Mouse (Mus musculus) limb, embryonic 14.5 days (tissue): ENCODE results near the gene Gm45837. TPM values are rescaled to one million over a fixed set of nuclear protein-coding genes. Genes with fewer than 3 reads are reported as not detected.
A peak's percentile ranks its signal among the peaks of the same experiment; 100 is the strongest.

Source experiments
- ATAC-seq: fragments of 200-750 bp; cut with Nextera tagmentation; 2 replicates; pipeline ENCODE4 v1.8.0; 2017; ENCODE audit warnings: low read depth, moderate number of reproducible peaks, moderate TSS enrichment; ENCODE audit not compliant: low FRiP score
- DNase-seq: peaks from one replicate; pipeline ENCODE4 v3.0.0-alpha.2; 2015; ENCODE audit warnings: low spot score
- H3K27ac ChIP-seq: fragments of 300-500 bp; sonication (generic); replicated peaks from 2 replicates; pipeline ENCODE4 v1.5.1; 2014; ENCODE audit warnings: low read depth, mild to moderate bottlenecking, low read length, moderate library complexity, mixed read lengths
- H3K27me3 ChIP-seq: fragments of 300-500 bp; sonication (generic); 2 replicates; pipeline ENCODE4 v1.6.1; 2014; ENCODE audit warnings: low read length, mixed read lengths; ENCODE audit not compliant: control insufficient read depth, insufficient read depth
- H3K36me3 ChIP-seq: fragments of 300-500 bp; sonication (generic); 2 replicates; pipeline ENCODE4 v1.6.1; 2014; ENCODE audit warnings: mild to moderate bottlenecking, low read length, moderate library complexity, mixed read lengths; ENCODE audit not compliant: control insufficient read depth, insufficient read depth
- H3K4me1 ChIP-seq: fragments of 300-500 bp; sonication (generic); 2 replicates; pipeline ENCODE4 v1.6.1; 2014; ENCODE audit warnings: antibody characterized with exemption, low read length, mixed read lengths; ENCODE audit not compliant: control insufficient read depth, insufficient read depth
- H3K4me2 ChIP-seq: fragments of 300-500 bp; sonication (generic); replicated peaks from 2 replicates; pipeline ENCODE4 v1.6.1; 2014; ENCODE audit warnings: low read depth, mild to moderate bottlenecking, low read length, moderate library complexity; ENCODE audit not compliant: severe bottlenecking
- H3K4me3 ChIP-seq: fragments of 300-500 bp; sonication (generic); replicated peaks from 2 replicates; pipeline ENCODE4 v1.5.1; 2014; ENCODE audit warnings: low read length
- H3K9ac ChIP-seq: fragments of 300-500 bp; sonication (generic); 2 replicates; pipeline ENCODE4 v1.6.1; 2014; ENCODE audit warnings: mild to moderate bottlenecking, low read depth, low read length, moderate library complexity; ENCODE audit not compliant: severe bottlenecking
- H3K9me3 ChIP-seq: fragments of 300-500 bp; sonication (generic); 2 replicates; pipeline ENCODE4 v1.6.1; 2016; ENCODE audit warnings: low read length; ENCODE audit not compliant: control insufficient read depth
- POLR2A ChIP-seq: fragments of 200-500 bp; IDR thresholded peaks from 2 replicates; pipeline ENCODE4 v1.8.0; 2012; ENCODE audit warnings: inconsistent platforms, mild to moderate bottlenecking, moderate library complexity, borderline replicate concordance; ENCODE audit not compliant: insufficient read depth, insufficient read length; ENCODE audit errors: extremely low read depth
- WGBS: fragments of 180-500 bp; shearing (Covaris S2); extraction: QIAGEN DNeasy Blood & Tissue Kit; methylation state at CpG from one replicate; pipeline ENCODE4 v1.1.7; 2014; 5-methylcytosine and 5-hydroxymethylcytosine counted together
- polyA plus RNA-seq, 2 experiments: library from polyadenylated mRNA; depleted of rRNA in 1 of 2; stranded (reverse) in 1 of 2; unstranded in 1 of 2; fragments of >200 nt; fragmentation: Nextera tagmentation in 1 of 2; extraction: Ambion mirVana in 1 of 2; gene quantifications; 2 replicates each; pipeline versions ENCODE4 v1.2.1 to v1.2.3; 2012 to 2014

Gm45837 gene
- polyA plus RNA-seq, 2 experiments, result 0.41 to 7.5 TPM

DNA sequence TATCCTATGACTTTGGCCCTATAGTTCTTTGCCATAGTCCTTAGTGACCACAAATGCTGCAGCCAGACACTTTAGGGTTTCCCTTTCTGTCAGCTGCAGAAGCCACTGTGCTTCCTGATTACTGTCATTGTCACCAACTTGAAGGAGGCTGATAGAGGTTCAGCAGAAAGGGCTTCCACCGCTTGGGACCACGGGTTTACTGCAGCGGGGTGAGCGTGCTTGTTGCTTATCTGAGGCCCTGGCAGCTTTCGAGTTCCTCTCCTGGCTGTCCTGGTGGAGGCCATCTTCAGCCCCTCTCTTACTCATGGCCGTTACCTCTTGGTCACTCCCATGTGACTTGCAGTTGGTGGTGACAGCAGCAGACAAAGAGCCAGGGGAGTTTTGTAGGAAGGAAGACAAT, 21.4 kb upstream of the Gm45837 start:
- no peak overlapping the region for H3K9ac ChIP-seq
- no peak overlapping the region for H3K27ac ChIP-seq
- no peak for TF ChIP-seq POLR2A
- H3K9me3 ChIP-seq, result no peaks in the 10 kb centered on the region
- DNase-seq (no peak), ATAC-seq (no peak)
- no peak overlapping the region for H3K4me2 ChIP-seq
- WGBS, result 71% methylated on average over 6 of the region's 6 CpGs
- peaks cover 37% of the 10 kb centered on the region for H3K4me1 ChIP-seq
- H3K27me3 ChIP-seq, result no peaks in the 10 kb centered on the region
- H3K4me3 ChIP-seq, result no peak overlapping the region
- H3K36me3 ChIP-seq, result peaks cover 3% of the 10 kb centered on the region; the same call in 1 of the 2 replicates

GRCm38 (mm10) chr7:101391909-101392479, 18.7 kb upstream of the Gm45837 start:
- H3K4me2 ChIP-seq, result no peak overlapping the region
- 0 out of 2 replicates have a peak overlapping the region, but pooled peaks have one; percentile 7 for H3K9ac ChIP-seq
- peak overlapping the region; percentile 95 for H3K27ac ChIP-seq
- no peak for DNase-seq
- H3K9me3 ChIP-seq, result no peaks in the 10 kb centered on the region
- no peak overlapping the region for H3K4me3 ChIP-seq
- no peaks in the 10 kb centered on the region for H3K27me3 ChIP-seq
- WGBS, result 60% methylated on average over 4 of the region's 4 CpGs
- ATAC-seq, result no peak
- H3K4me1 ChIP-seq, result peaks cover 44% of the 10 kb centered on the region
- no peak for TF ChIP-seq POLR2A
- peaks cover 7% of the 10 kb centered on the region for H3K36me3 ChIP-seq

DNA sequence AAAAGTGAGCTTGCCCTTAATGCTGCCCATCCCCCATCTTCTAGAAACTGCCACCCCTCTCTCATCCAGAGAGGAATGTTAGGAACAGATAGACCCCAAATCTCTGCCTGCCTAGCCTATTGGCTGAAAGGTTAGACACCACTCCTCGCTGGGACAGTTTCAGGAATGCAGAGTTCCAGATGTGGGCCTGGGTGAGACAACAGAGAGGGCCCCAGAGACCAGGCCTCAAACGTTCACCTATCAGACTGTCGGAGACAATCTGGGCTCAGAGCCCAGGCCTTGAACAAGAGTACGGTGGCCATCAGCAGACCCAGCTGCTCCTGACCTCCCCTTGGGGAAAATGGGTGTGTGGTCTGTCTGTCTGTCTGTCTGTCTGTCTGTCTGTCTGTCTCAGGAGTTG, 17.7 kb upstream of the Gm45837 start:
- DNase-seq (peak; percentile 55), ATAC-seq (no peak)
- H3K4me3 ChIP-seq, result no peak overlapping the region
- H3K27me3 ChIP-seq, result no peaks in the 10 kb centered on the region
- peaks cover 7% of the 10 kb centered on the region for H3K36me3 ChIP-seq
- H3K9me3 ChIP-seq, result no peaks in the 10 kb centered on the region
- WGBS, result 20% methylated on average over 4 of the region's 4 CpGs
- 0 out of 2 replicates have a peak overlapping the region, but pooled peaks have one; percentile 51 for H3K9ac ChIP-seq
- H3K27ac ChIP-seq, result peak overlapping the region; percentile 95
- H3K4me2 ChIP-seq, result 0 out of 2 replicates have a peak overlapping the region, but pooled peaks have one; percentile 61
- peaks cover 44% of the 10 kb centered on the region for H3K4me1 ChIP-seq
- no peak for TF ChIP-seq POLR2A

DNA sequence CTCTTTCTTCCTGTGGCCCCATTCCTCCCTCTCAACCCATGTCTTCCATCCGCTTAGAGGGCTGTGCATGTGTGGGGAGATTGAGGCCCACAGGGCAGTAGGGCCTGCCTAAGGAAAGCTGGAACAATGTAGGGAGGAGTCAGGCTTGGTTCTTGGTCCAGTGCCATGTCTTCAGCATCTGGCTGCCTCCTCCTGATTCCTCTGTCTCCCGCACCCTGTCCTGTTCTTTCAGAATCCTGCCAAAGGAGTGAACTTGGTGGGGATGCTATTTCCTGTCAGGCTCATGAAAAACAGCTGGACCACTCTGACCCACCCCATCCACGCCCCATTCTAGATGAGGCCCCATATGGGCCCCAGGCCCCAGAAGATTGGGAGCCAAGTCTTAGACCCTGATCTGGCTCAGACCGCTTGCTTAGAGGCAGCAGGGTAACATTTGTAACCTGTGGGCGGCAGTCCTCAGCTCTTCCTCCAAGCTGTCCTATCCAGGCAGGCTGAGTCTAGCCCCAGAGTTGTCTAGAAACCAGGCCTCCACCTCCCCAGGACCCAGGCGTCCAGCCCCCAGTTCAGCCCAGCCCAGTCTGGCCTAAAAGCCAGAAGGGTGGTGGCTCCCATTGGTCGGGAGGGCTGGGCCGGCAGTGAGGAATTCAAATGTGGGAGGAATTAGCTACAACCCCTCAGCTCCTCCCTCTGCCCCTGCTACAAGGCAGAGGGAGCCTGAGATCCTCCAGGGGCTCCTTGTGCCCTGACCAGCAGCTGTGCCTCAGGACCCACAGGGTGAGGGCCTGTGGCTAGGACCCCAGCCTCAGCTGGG, 16.8 kb upstream of the Gm45837 start:
- peaks cover 44% of the 10 kb centered on the region for H3K4me1 ChIP-seq
- 26% methylated on average over 8 of the region's 8 CpGs for WGBS
- H3K27me3 ChIP-seq, result no peaks in the 10 kb centered on the region
- H3K4me2 ChIP-seq, result peak overlapping the region; percentile 61
- no peak for TF ChIP-seq POLR2A
- peak; percentile 90 for DNase-seq
- peak overlapping the region; percentile 95 for H3K27ac ChIP-seq
- H3K9me3 ChIP-seq, result no peaks in the 10 kb centered on the region
- peak; percentile 80 for ATAC-seq
- H3K9ac ChIP-seq, result peak overlapping the region; percentile 51
- peaks cover 15% of the 10 kb centered on the region for H3K36me3 ChIP-seq
- H3K4me3 ChIP-seq, result peak overlapping the region; percentile 36

DNA sequence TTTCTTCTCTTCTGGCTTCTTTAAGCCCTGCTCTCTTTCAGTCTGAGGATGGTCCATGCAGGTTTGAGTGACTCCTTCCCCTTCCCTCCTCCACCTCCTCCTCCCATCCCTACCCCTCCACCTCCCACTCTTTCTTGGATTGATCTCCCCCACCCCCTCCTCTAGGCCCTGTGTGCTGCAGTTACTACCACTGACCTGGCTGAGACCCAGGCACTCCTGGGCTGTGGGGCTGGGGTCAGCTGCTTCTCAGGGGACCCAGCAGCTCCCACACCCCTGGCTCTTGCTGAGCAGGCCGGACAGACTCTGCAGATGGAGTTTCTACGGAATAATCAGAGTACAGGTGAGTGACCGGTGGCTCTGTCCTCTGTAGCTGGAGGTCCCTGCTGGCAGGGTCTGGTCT, 16.1 kb upstream of the Gm45837 start:
- Histone ChIP-seq H3K36me3 (peaks cover 19% of the 10 kb centered on the region), H3K27me3 (no peaks in the 10 kb centered on the region), H3K4me3 (peak overlapping the region; percentile 36), H3K9ac (peak overlapping the region; percentile 51), H3K27ac (peak overlapping the region; percentile 95), H3K9me3 (no peaks in the 10 kb centered on the region), H3K4me1 (peaks cover 44% of the 10 kb centered on the region), H3K4me2 (peak overlapping the region; percentile 61)
- ATAC-seq (0 out of 2 replicates have a peak, but pooled peaks have one; percentile 1), DNase-seq (no peak)
- no peak for TF ChIP-seq POLR2A
- WGBS, result 47% methylated on average over 3 of the region's 3 CpGs
